Mouse (Mus musculus) midbrain, embryonic 11.5 days (tissue): ENCODE results near the gene Slc5a1. TPM values are rescaled to one million over a fixed set of nuclear protein-coding genes. Genes with fewer than 3 reads are reported as not detected.

ENCODE experiments used
- ATAC-seq: fragments of 200-750 bp; cut with Nextera tagmentation; 2 replicates; pipeline ENCODE4 v1.8.0; 2017; ENCODE audit warnings: moderate TSS enrichment, moderate library complexity; ENCODE audit not compliant: low FRiP score
- DNase-seq: peaks from one replicate; pipeline ENCODE4 v3.0.0; 2015; ENCODE audit warnings: low spot score; ENCODE audit errors: missing footprints
- H3K27ac ChIP-seq: fragments of 300-500 bp; sonication (generic); 2 replicates; pipeline ENCODE4 v1.5.1; 2014; ENCODE audit warnings: low read depth, low read length
- H3K27me3 ChIP-seq: fragments of 300-500 bp; sonication (generic); 2 replicates; pipeline ENCODE4 v1.6.1; 2014; ENCODE audit warnings: mild to moderate bottlenecking, low read length, moderate library complexity, mixed read lengths; ENCODE audit not compliant: control insufficient read depth, insufficient read depth
- H3K36me3 ChIP-seq: fragments of 300-500 bp; sonication (generic); 2 replicates; pipeline ENCODE4 v1.6.1; 2014; ENCODE audit warnings: mild to moderate bottlenecking, low read length, moderate library complexity, mixed read lengths; ENCODE audit not compliant: control insufficient read depth, insufficient read depth
- H3K4me1 ChIP-seq: fragments of 300-500 bp; sonication (generic); 2 replicates; pipeline ENCODE4 v1.6.1; 2014; ENCODE audit warnings: low read length; ENCODE audit not compliant: control insufficient read depth, insufficient read depth
- H3K4me2 ChIP-seq: fragments of 300-500 bp; sonication (generic); 2 replicates; pipeline ENCODE4 v1.6.1; 2014; ENCODE audit warnings: mild to moderate bottlenecking, moderate library complexity
- H3K4me3 ChIP-seq: fragments of 300-500 bp; sonication (generic); 2 replicates; pipeline ENCODE4 v1.5.1; 2014; ENCODE audit warnings: low read depth, low read length
- H3K9ac ChIP-seq: fragments of 300-500 bp; sonication (generic); 2 replicates; pipeline ENCODE4 v1.6.1; 2014; ENCODE audit warnings: low read length
- H3K9me3 ChIP-seq: fragments of 300-500 bp; sonication (generic); 2 replicates; pipeline ENCODE4 v1.6.1; 2016; ENCODE audit warnings: low read length; ENCODE audit not compliant: control insufficient read depth
- WGBS: fragments of 180-500 bp; shearing (Covaris S2); extraction: QIAGEN DNeasy Blood & Tissue Kit; methylation state at CpG from one replicate; pipeline ENCODE4 v1.1.7; 2014; 5-methylcytosine and 5-hydroxymethylcytosine counted together
- polyA plus RNA-seq: library from polyadenylated mRNA; unstranded; fragments of >200 nt; fragmentation: Nextera tagmentation; extraction: Ambion mirVana; gene quantifications from 2 replicates; pipeline ENCODE4 v1.2.1, GENCODE M21; 2014

Slc5a1 gene
- polyA plus RNA-seq, 1 experiment from 2014 or later, result not detected

- Histone ChIP-seq H3K9me3 (no peaks in the 10 kb centered on the region), H3K27ac (no peak overlapping the region), H3K9ac (no peak overlapping the region), H3K4me3 (no peak overlapping the region), H3K27me3 (no peaks in the 10 kb centered on the region), H3K4me2 (no peak overlapping the region), H3K36me3 (no peaks in the 10 kb centered on the region), H3K4me1 (no peaks in the 10 kb centered on the region)
- whole genome bisulfite sequencing, result 60% methylated on average over 7 of the region's 7 CpGs
- peak; percentile 91 for DNase-seq
- no peak for ATAC-seq
Measured at GRCm38 (mm10) chr5:33142790-33143455, 38.9 kb downstream of the Slc5a1 start.

GRCm38 (mm10) chr5:33144025-33144424 is 40.0 kb downstream of the Slc5a1 start:
- no peak for DNase-seq
- ATAC-seq, result no peak
- Histone ChIP-seq H3K27ac (no peak overlapping the region), H3K4me1 (no peaks in the 10 kb centered on the region), H3K9ac (no peak overlapping the region), H3K36me3 (no peaks in the 10 kb centered on the region), H3K4me3 (no peak overlapping the region), H3K9me3 (no peaks in the 10 kb centered on the region), H3K4me2 (no peak overlapping the region), H3K27me3 (no peaks in the 10 kb centered on the region)
- WGBS, result 58% methylated on average over 5 of the region's 5 CpGs

- no peaks in the 10 kb centered on the region for H3K36me3 ChIP-seq
- ATAC-seq, result no peak
- no peak overlapping the region for H3K4me2 ChIP-seq
- WGBS, result 90% methylated on average over 9 of the region's 9 CpGs
- no peaks in the 10 kb centered on the region for H3K27me3 ChIP-seq
- H3K9ac ChIP-seq, result no peak overlapping the region
- no peak overlapping the region for H3K27ac ChIP-seq
- H3K9me3 ChIP-seq, result no peaks in the 10 kb centered on the region
- H3K4me3 ChIP-seq, result no peak overlapping the region
- H3K4me1 ChIP-seq, result no peaks in the 10 kb centered on the region
- no peak for DNase-seq
Measured at GRCm38 (mm10) chr5:33146837-33147236, 42.8 kb downstream of the Slc5a1 start.

- Histone ChIP-seq H3K27me3 (no peaks in the 10 kb centered on the region), H3K9me3 (no peaks in the 10 kb centered on the region), H3K4me1 (no peaks in the 10 kb centered on the region), H3K27ac (no peak overlapping the region), H3K9ac (no peak overlapping the region), H3K4me3 (no peak overlapping the region), H3K36me3 (no peaks in the 10 kb centered on the region), H3K4me2 (no peak overlapping the region)
- DNase-seq (no peak), ATAC-seq (no peak)
- 84% methylated on average over 6 of the region's 6 CpGs for WGBS
Measured at GRCm38 (mm10) chr5:33147691-33148090, 43.7 kb downstream of the Slc5a1 start.

GRCm38 (mm10) chr5:33193567-33193966 is 89.5 kb downstream of the Slc5a1 start:
- no peak for ATAC-seq
- H3K9me3 ChIP-seq, result no peaks in the 10 kb centered on the region
- no peak overlapping the region for H3K4me3 ChIP-seq
- H3K27ac ChIP-seq, result no peak overlapping the region
- no peaks in the 10 kb centered on the region for H3K36me3 ChIP-seq
- DNase-seq, result peak; percentile 87
- H3K4me2 ChIP-seq, result no peak overlapping the region
- H3K27me3 ChIP-seq, result no peaks in the 10 kb centered on the region
- peaks cover 3% of the 10 kb centered on the region; the same call in 1 of the 2 replicates for H3K4me1 ChIP-seq
- 50% methylated on average over 7 of the region's 7 CpGs for WGBS
- H3K9ac ChIP-seq, result 0 out of 2 replicates have a peak overlapping the region, but pooled peaks have one; percentile 27

GRCm38 (mm10) chr5:33195246-33195852 is 91.3 kb downstream of the Slc5a1 start:
- no peak overlapping the region for H3K9ac ChIP-seq
- H3K36me3 ChIP-seq, result no peaks in the 10 kb centered on the region
- no peak overlapping the region for H3K27ac ChIP-seq
- no peak overlapping the region for H3K4me2 ChIP-seq
- no peak for DNase-seq
- H3K27me3 ChIP-seq, result no peaks in the 10 kb centered on the region
- WGBS, result 83% methylated on average over 9 of the region's 9 CpGs
- ATAC-seq, result no peak
- H3K4me3 ChIP-seq, result no peak overlapping the region
- H3K9me3 ChIP-seq, result no peaks in the 10 kb centered on the region
- peaks cover 3% of the 10 kb centered on the region; the same call in 1 of the 2 replicates for H3K4me1 ChIP-seq

- Histone ChIP-seq H3K36me3 (no peaks in the 10 kb centered on the region), H3K9me3 (no peaks in the 10 kb centered on the region), H3K27me3 (no peaks in the 10 kb centered on the region), H3K4me2 (no peak overlapping the region), H3K27ac (no peak overlapping the region), H3K4me1 (peaks cover 3% of the 10 kb centered on the region; the same call in 1 of the 2 replicates), H3K9ac (no peak overlapping the region), H3K4me3 (no peak overlapping the region)
- ATAC-seq (no peak), DNase-seq (no peak)
- WGBS, result 59% methylated on average over 1 of the region's 1 CpGs
Measured at GRCm38 (mm10) chr5:33200071-33200470, 96.1 kb downstream of the Slc5a1 start.

- 79% methylated on average over 13 of the region's 13 CpGs for WGBS
- ATAC-seq (no peak), DNase-seq (no peak)
Measured at GRCm38 (mm10) chr5:33201697-33202096, 97.7 kb downstream of the Slc5a1 start.

GRCm38 (mm10) chr5:33202516-33203170 is 98.6 kb downstream of the Slc5a1 start:
- Histone ChIP-seq H3K9me3 (no peaks in the 10 kb centered on the region), H3K4me1 (peaks cover 3% of the 10 kb centered on the region; the same call in 1 of the 2 replicates), H3K4me2 (no peak overlapping the region), H3K27ac (no peak overlapping the region), H3K36me3 (no peaks in the 10 kb centered on the region), H3K9ac (no peak overlapping the region), H3K27me3 (no peaks in the 10 kb centered on the region), H3K4me3 (no peak overlapping the region)
- 90% methylated on average over 13 of the region's 13 CpGs for WGBS
- no peak for DNase-seq
- no peak for ATAC-seq

More at GRCm38 (mm10) chr5:33201697-33202096, 97.7 kb downstream of the Slc5a1 start:
- H3K27me3 ChIP-seq, result no peaks in the 10 kb centered on the region
- H3K4me2 ChIP-seq, result no peak overlapping the region
- no peak overlapping the region for H3K27ac ChIP-seq
- no peak overlapping the region for H3K4me3 ChIP-seq
- no peak overlapping the region for H3K9ac ChIP-seq
- H3K36me3 ChIP-seq, result no peaks in the 10 kb centered on the region
- H3K9me3 ChIP-seq, result no peaks in the 10 kb centered on the region
- peaks cover 3% of the 10 kb centered on the region; the same call in 1 of the 2 replicates for H3K4me1 ChIP-seq
